Mouse (Mus musculus) c-Kit-positive CD71-positive TER-119-negative erythroid progenitor cells, embryonic 14.5 days (primary cell): ENCODE results near the gene Rgr.
"Not testable (repeated sequence)": the region's sequence is repeated elsewhere in the genome, so short reads cannot be mapped to it uniquely, and the experiment has no call there.

Experiments
- DNase-seq: peaks from one replicate; pipeline ENCODE4 v3.0.0-alpha.2; 2013; ENCODE audit warnings: low read depth

Rgr gene

DNA sequence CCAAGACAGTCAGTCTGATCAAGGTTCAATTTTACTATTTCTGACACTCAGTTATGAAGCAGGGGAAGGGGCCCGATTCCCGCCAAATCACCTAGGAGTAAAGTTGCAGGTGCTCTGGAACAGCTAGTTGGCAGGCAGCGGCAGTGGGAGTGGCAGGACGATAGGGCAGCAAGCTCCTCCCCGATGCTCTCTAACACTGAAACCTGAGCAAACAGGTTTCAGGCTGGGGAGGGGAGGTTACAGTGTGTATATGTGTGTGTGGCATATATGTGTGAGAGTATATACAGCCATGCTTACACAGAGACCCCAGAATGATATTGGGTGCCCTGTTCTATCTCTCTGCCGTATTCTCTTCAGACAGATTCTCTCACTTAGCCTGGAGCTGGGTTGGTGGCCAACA, 48.0 kb downstream of the Rgr start:
- not testable (repeated sequence) for DNase-seq

DNA sequence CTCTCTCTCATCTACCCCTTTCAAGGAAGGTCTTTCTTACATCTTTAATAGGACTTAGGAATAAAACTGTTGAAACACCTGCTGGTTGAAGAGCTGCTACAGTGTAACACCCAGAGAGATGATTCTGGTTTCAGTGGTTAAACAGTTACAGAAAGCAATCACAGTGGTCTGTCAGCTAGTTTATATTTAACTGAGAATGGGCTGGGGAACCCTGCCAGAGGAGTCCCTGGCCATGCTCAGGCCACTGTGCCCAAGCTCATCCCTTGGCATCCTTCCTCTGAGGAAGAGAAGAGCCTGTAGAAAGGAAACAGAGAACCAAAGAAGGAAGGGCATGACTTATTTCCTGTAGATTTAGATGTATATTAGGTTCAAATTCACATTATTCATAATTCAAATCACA, 59.0 kb downstream of the Rgr start:
- DNase-seq: no peak

DNA sequence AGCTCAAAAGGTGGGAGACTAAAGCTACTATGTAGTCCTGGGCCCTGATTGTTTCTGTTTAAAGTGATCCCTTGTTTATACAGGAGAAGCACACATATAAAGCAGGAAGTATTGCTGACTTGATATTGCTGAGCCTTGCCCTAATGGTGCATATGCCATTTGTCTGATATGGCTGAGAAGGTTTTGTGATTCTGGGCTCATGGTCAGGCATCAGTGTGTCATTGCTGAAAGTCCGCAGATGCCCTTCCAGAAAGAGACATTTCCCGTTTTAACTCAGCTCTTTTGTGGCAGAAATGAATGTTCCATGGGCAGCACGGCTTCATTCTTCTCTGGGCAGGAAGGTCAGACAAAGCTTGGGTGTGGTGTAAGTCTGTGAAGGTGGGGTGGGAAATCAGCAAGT, 63.1 kb downstream of the Rgr start:
- DNase-seq: no peak
